Mouse (Mus musculus): ENCODE results near the gene Rhou.

Rhou gene

DNA sequence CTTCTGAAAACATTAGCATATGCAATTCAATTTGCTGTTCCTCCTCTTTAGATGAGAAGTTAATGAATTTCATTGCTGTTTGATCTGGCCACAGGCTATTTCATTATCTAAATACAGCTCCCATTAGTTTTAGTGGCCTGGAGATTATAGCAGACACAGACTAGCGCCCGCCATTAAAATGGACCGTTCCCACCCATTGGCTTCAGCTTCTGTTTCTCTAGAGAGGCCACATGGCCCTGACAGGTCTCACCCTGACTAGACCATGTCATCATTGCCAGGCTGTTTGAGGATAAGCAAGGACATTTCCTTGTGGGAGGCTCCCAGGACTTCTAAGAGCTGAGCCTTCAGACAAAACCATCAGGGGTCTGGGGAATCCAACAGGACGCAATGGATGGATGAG is 31.7 kb downstream of the Rhou start:
- in situ Hi-C loops (cut with MboI; ENCODE audit: unreplicated experiment in 2 of 2), result no loop called here

DNA sequence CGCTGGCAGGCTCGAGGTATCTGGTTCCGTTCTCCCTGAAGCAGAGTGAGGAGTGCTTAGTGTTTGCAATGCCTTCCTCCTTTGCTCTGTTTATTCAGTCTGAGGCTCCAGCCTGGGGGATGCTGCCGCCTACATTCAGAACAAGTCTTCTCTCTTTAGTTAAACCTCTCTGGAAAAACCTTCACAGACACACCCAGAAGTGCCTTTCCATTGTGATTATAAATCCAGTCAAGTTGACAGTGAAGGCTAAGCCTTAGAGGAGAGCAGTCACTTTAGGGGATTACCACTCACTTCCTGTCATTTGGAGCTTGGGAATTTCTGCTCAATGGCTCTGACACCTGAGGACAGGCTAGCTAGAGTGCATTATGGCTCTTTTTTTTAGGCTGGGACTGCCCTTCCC is 34.1 kb downstream of the Rhou start:
- in situ Hi-C loops (cut with MboI; ENCODE audit: unreplicated experiment in 2 of 2), result no loop called here

DNA sequence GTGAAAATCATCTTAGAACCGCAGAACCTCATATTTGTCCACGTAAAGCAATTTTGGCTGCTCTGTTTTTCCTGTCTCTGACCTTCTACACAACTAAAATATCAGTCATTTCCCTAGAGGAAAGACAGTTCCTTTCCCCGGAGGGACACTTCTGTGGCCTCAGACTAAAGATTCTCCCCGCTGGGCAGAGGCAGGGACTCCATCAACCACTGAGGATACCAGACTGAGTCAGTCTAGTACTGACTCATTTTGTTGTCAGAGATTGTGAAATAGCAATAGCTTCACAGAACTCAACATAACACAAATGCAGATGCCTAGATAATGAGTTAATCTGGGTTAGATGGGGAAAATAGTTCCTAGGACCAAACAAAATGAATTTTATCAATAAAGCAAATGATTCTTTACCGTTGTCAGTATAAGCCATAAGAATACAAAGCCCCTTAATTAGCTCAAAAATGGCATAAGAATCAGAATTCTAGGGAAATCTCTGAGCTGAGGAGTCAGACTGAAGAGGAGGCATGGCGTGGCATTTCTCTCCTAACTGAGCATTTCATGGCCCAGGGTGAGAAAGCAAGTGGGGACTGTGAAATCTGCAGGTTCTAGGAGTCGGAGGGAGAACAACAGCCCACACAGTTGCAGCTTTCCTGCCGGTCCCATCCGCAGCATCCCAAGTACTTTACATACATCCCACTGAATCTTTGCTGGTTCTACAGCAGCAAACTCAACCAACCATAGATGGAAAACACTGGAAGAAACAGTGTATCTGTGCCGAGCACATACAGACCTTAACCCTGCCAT is 38.6 kb downstream of the Rhou start:
- in situ Hi-C loops (cut with MboI; ENCODE audit: unreplicated experiment in 2 of 2), result no loop called here

DNA sequence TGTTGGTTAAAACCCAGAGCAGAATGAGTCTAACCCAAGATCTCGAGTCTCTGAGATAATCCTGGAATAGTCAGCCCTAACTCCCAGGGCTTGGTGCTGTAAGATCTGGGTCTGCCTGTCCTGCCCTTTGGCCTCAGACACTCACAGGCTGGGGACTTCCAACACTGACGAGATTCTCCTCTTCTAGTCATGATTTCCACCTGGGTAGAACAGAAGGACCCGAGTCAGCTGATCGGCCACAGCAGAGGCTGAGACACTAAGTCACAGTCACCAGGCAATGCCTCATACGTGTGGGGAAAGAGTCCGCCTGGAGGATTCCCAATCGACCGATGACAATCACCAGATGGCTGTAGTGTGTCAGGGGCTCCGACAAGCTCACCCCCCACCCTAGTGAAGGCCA is 42.4 kb downstream of the Rhou start:
- in situ Hi-C loops (cut with MboI; ENCODE audit: unreplicated experiment in 2 of 2), result no loop called here

DNA sequence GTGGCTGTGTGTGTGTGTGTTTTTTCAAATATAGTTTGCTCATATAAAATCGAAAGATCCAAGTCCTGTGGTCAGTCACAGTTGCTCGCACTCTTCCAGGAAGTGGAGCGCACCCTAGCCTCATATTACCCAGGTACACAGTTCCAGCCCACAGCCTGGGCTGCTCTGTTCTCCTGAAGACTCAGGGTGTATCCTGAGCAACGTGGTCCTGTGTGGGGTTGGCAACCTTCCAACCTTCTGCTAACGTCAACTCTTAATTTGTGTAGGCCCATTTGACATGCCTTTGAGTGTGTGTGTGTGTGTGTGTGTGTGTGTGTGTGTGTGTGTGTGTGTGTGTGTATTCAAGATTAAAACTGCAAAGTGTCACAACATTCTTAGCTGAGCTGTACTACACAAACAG is 43.6 kb downstream of the Rhou start:
- in situ Hi-C loops (cut with MboI; ENCODE audit: unreplicated experiment in 2 of 2), result no loop called here

DNA sequence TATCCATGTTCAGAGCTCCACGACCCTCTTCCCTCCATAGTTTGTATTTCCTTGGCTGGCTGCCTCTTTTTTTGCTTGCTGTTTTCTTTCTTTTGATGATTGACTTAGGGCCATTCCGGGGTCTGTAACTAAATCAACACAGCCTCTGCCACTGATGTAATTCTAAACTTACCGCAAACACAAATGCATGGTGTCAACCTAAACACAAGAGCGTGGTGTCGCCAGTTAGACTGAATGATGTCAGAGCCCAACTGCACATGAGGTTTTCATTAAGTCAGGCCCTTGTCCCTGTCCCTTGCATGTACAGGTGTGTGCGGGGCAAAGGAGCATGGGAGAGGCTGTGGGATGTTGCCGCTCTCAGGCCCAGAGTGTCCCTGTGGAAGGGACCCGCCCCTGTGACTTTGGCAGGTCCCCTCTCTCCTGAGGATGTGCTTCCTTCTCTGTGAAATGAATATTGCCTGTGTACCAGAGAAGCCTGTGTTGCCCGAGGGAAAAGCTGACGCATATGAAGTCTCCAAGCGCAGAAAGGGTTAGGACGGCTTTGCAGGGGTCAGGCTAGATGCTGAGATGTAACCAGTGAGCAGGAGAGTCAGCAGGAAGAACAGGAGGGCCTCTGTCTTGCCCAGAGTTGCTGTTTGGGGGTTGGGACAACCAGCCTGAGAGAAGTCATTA is 46.8 kb downstream of the Rhou start:
- in situ Hi-C loops (cut with MboI; ENCODE audit: unreplicated experiment in 2 of 2), result no loop called here

DNA sequence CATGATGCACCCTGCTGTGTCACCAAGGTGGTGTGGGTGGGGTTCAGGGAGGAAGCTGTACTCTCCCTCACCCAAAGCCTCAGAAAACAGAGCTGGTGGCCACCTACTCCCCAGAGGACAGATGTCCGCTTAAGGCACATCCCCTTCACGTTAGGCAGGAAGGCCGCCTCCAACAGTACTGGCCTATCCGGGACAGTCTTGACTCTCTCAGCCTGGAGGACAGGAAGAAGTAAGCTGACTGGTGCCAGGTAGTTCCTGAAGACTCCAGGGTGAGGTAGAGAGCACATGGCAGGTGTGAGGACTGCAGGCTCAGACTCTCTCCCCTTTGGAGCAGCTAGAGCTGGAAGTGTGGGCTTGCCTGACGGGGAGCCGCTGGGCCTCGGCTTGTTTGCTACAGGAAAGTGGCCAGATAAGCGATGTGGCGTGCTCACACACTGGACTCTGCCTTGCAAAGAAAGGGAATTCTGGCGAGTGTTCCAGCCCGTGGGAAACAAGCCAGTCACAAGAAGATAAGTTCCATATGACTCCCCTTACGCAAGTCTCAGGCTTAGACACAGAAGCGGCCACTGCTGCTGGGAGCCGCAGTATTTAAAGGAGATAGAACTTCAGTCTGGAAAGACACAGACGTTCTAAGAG is 48.3 kb downstream of the Rhou start:
- in situ Hi-C loops (cut with MboI; ENCODE audit: unreplicated experiment in 2 of 2), result no loop called here

DNA sequence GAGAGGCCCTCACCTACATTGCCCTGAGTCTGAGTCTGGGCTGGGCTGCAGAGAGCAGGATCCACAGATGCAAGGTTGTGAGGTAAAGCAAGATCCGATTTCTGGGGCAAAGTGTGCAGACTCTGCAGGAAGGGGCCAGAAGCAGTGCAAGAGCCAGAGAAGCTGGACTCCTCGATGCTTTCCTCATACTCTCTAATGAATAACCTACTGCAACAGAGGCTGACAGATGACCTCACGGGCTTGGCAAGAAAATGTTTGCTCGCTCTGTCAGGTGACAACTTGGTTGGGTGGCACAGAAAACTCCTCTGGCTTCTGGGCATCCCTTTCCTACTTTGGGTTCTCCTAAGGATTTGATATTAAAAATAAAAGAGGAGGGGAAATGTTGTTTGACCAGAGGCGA is 51.6 kb downstream of the Rhou start:
- in situ Hi-C loops (cut with MboI; ENCODE audit: unreplicated experiment in 2 of 2), result no loop called here

DNA sequence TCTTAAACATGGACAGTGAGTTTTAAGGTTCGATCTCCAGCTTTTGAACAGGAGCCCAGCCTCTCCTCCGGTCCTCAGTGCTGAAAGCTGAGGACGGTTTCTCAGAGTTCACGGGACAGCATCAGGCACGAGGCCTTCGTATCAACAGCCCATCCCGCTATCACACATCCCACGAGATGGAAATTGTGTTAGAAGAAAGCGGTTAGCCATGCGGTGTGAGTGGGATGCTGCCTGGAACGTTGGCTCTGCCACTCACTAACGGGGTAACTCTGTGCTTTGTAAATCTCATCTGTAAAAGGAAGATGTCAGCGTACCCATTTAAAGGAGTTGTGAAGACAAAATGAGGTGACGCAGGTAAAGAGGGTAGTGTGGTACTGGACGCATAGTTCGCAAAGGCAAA is 53.4 kb downstream of the Rhou start:
- in situ Hi-C loops (cut with MboI; ENCODE audit: unreplicated experiment in 2 of 2), result no loop called here

DNA sequence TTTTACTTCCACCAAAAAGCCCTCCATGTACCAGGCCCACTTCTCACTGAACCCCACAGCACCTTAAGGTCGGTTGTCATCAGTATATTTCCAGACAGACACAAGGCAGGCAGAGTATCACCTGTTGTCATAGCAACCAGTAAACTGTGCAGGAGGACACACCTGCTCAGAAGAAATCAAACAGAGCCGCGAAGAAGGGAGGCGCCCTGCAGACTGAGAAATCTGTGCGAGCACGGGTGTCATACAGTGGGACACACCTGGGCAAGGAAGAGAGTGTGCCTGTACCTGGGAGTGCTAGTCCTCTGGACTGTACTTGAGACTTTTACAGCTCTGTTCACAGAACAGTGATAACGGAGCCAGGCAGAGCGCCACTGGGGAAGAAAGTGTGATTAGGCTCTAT is 55.0 kb downstream of the Rhou start:
- in situ Hi-C loops (cut with MboI; ENCODE audit: unreplicated experiment in 2 of 2), result no loop called here

DNA sequence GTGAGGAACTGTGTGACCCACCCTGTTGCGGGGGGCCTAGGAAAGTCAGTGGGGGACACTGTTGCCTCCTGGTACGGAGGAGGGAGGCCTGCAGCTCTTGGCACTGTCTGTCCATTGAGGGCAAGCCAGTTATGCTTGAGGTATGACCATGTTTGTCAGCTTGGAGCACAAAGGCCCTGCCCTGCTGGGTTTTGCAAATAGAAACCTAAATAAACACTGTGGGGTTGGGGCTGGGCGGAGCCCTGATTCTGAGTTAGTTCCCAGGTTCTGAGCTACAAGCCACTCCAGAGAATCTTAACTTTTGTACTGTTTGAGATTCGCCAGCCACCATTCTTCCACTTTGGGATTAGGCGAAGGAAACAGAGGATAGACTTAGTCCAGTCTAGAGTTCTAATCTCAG is 56.6 kb downstream of the Rhou start:
- in situ Hi-C loops (cut with MboI; ENCODE audit: unreplicated experiment in 2 of 2), result no loop called here

Measured in v-Abl transformed pro-B cells (cell line).